Mouse (Mus musculus) myocyte (in vitro differentiated cells): ENCODE data around the gene Pappa.

ENCODE experiments used
- CEBPB ChIP-seq: IDR thresholded peaks from 2 replicates; pipeline ENCODE4 v1.6.1; 2011; ENCODE audit warnings: mild to moderate bottlenecking, moderate library complexity; ENCODE audit not compliant: poor library complexity, insufficient read depth, severe bottlenecking
- E2F4 ChIP-seq: IDR thresholded peaks from one replicate; pipeline ENCODE4 v1.6.1; 2011; ENCODE audit warnings: mild to moderate bottlenecking, control low read depth, moderate library complexity; ENCODE audit not compliant: insufficient read depth
- MYOD1 ChIP-seq, 3 experiments: IDR thresholded peaks; one replicate each; pipeline ENCODE4 v1.6.1; 2011; ENCODE audit warnings: control low read depth in 2 of 3, low read depth in 2 of 3, mild to moderate bottlenecking in 2 of 3, moderate library complexity in 1 of 3; ENCODE audit not compliant: insufficient read length in 2 of 3, control insufficient read depth in 1 of 3
- MYOG ChIP-seq, 3 experiments: IDR thresholded peaks; one replicate each; pipeline ENCODE4 v1.6.1; 2011; ENCODE audit warnings: control low read depth in 2 of 3, low read depth in 2 of 3, mild to moderate bottlenecking in 2 of 3; ENCODE audit not compliant: insufficient read length in 2 of 3, control insufficient read depth in 1 of 3, insufficient read depth in 1 of 3
- POLR2A ChIP-seq: IDR thresholded peaks from one replicate; pipeline ENCODE4 v1.6.1; 2011; ENCODE audit warnings: low read depth, mild to moderate bottlenecking, control low read depth, moderate library complexity; ENCODE audit not compliant: insufficient read length
- POLR2AphosphoS2 ChIP-seq: IDR thresholded peaks from one replicate; pipeline ENCODE4 v1.6.1; 2011; ENCODE audit warnings: low read depth, control low read depth; ENCODE audit not compliant: insufficient read length
- REST ChIP-seq: IDR thresholded peaks from one replicate; pipeline ENCODE4 v1.6.1; 2011; ENCODE audit warnings: mild to moderate bottlenecking, control low read depth, moderate library complexity; ENCODE audit not compliant: insufficient read depth, insufficient read length
- TCF12 ChIP-seq: IDR thresholded peaks from one replicate; pipeline ENCODE4 v1.6.1; 2011; ENCODE audit warnings: mild to moderate bottlenecking, control low read depth; ENCODE audit not compliant: poor library complexity, insufficient read depth, severe bottlenecking
- TCF3 ChIP-seq: IDR thresholded peaks from one replicate; pipeline ENCODE4 v1.6.1; 2011; ENCODE audit warnings: low read depth, control low read depth; ENCODE audit not compliant: insufficient read length
- USF1 ChIP-seq: IDR thresholded peaks from one replicate; pipeline ENCODE4 v1.6.1; 2011; ENCODE audit warnings: low read depth, mild to moderate bottlenecking, control low read depth, moderate library complexity

DNA sequence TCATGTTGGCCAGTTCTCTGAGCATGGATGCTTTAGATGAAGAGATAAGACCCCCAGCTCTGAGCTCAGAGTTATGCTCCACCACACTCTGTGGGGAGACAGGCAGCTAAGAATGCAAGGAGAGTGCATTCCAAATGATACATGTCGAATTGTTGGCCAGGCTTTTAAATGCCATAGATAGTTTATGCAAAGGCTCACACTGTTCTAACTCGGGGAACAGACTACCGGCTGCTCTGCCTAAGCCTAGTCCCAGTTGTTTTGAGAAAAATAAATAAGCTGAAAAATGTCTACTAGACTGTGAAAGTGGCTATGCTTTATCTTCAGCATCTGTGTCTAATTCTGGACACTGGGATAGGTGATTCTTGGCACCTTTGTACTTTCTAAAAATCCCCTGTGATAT is 165.3 kb downstream of the Pappa start:
- TF ChIP-seq TCF12 (no peak), USF1 (no peak), POLR2A (no peak), MYOD1 (IDR thresholded peaks at IDR 0.05; ENCODE audit: control insufficient read depth in 1 of 3, insufficient read length in 2 of 3, low read depth in 2 of 3) (no peak), TCF3 (no peak), CEBPB (no peak), MYOG (IDR thresholded peaks at IDR 0.05; ENCODE audit: control insufficient read depth in 1 of 3, insufficient read depth in 1 of 3, insufficient read length in 2 of 3, low read depth in 2 of 3) (no peak), E2F4 (no peak), POLR2AphosphoS2 (no peak), REST (no peak)
